In the genomic region with DNA sequence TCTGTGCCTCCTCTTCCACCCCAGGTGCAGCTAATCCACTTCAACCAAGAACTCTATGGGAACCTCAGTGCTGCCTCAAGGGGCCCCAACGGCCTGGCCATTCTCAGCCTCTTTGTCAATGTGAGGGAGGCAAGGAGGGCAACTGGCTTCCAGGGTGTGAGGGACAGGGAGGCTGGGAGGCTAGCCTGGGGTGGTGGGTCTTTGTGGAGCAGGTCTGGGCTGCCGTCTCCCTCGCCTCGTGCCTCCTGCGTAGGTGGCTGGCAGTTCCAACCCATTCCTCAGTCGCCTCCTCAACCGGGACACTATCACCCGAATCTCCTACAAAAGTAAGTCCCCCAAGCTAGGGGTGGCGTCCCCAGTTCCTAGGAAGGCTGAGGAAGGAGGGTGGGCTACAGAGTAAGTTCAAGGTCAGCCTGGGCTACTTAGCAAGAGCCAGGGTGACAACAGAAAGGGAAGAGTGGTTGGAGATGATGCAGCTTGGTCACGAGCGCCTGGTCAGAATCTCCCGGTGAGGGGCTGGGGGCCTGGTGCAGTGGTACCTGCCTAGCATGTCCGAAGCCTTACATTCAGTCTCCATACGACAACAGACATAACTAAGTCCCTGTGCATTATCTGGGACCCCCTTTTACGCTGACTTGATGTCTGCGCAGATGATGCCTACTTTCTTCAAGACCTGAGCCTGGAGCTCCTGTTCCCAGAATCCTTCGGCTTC, we compare ENCODE assay signal across 9 mouse cellular contexts. TPM values are rescaled to one million over a fixed set of nuclear protein-coding genes. Genes with fewer than 3 reads are reported as not detected.
DNase-seq lines count a peak whose midpoint lies in the region; ATAC-seq and TF ChIP-seq lines count a peak whose summit lies in the region.
"Had no signal": no experiment of that assay in that cellular context is flagged by ENCODE, and none has a peak within 500 bp of the region (broad histone marks: within the 10 kb centered on the region; RNA-seq: fewer than 3 reads in every experiment).

No protein-coding gene starts in this region.

- 0 out of 2 replicates have a peak overlapping the region, but pooled peaks have one; percentile 67 for H3K9ac ChIP-seq in heart, embryonic 14.5 days (ENCODE audit: low read length)
- H3K9ac ChIP-seq in heart, adult 2 months (ENCODE audit: low read depth, low read length) = no peak overlapping the region

- H3K9me3 ChIP-seq in heart, embryonic 14.5 days (ENCODE audit: control insufficient read depth, low read length) = no peaks in the 10 kb centered on the region
- no peaks in the 10 kb centered on the region for H3K9me3 ChIP-seq in limb, embryonic 10.5 days (replicated peaks)

- H3K36me3 ChIP-seq in heart, embryonic 14.5 days (ENCODE audit: control insufficient read depth, insufficient read depth, low read length) = no peaks in the 10 kb centered on the region
- peaks cover 1% of the 10 kb centered on the region; the same call in 1 of the 2 replicates for H3K36me3 ChIP-seq in heart, adult 2 months (ENCODE audit: control insufficient read depth, insufficient read depth, low read length)
- no peaks in the 10 kb centered on the region for H3K36me3 ChIP-seq in limb, embryonic 10.5 days

- TF ChIP-seq POLR2A in heart, adult 2 months (IDR thresholded peaks at IDR 0.05; ENCODE audit: insufficient read depth, low read depth, low read length) = no peak
- TF ChIP-seq POLR2A in olfactory bulb, adult 2 months (IDR thresholded peaks at IDR 0.05; ENCODE audit: insufficient read depth, low read depth, low read length) = no peak

- TF ChIP-seq EP300 in heart, adult 2 months (IDR thresholded peaks at IDR 0.05; ENCODE audit: insufficient read depth, low read depth, low read length) = no peak

- intact Hi-C loops in heart, adult 2 months (cut with DNase I) = loop anchor here (5.0 kb wide), 3 partner anchors 176 to 1151 kb away; a partner anchor contains a TSS

- H3K27ac ChIP-seq in heart, embryonic 14.5 days (replicated peaks in 1 of 2; ENCODE audit: control insufficient read depth in 1 of 2, insufficient read depth in 1 of 2, low read depth in 2 of 2, low read length in 2 of 2) = no peak overlapping the region
- no peak overlapping the region for H3K27ac ChIP-seq in heart, adult 2 months
- H3K27ac ChIP-seq in limb, embryonic 10.5 days = peak overlapping the region; percentile 88
- H3K27ac ChIP-seq in olfactory bulb, adult 2 months (ENCODE audit: insufficient read depth, low read depth, low read length) = peak overlapping the region; percentile 4; the same call in 1 of the 2 replicates

- H3K4me2 ChIP-seq in heart, embryonic 14.5 days (ENCODE audit: low read length) = no peak overlapping the region; the same call in 1 of the 2 replicates

- peaks cover 25 to 45% of the 10 kb centered on the region in 2 experiments for H3K4me1 ChIP-seq in heart, embryonic 14.5 days (ENCODE audit: control insufficient read depth in 2 of 2, insufficient read depth in 2 of 2, low read length in 2 of 2)
- H3K4me1 ChIP-seq in heart, adult 2 months (ENCODE audit: control insufficient read depth, insufficient read depth, low read length) = peaks cover 9% of the 10 kb centered on the region
- H3K4me1 ChIP-seq in limb, embryonic 10.5 days = peaks cover 68% of the 10 kb centered on the region
- H3K4me1 ChIP-seq in olfactory bulb, adult 2 months (ENCODE audit: control insufficient read depth, insufficient read depth, low read length) = peaks cover 39% of the 10 kb centered on the region

- no peak for TF ChIP-seq CTCF in heart, adult 2 months (IDR thresholded peaks at IDR 0.05)
- TF ChIP-seq CTCF in olfactory bulb, adult 2 months (IDR thresholded peaks at IDR 0.05; ENCODE audit: insufficient read depth, low read depth, low read length) = no peak

- DNase-seq in heart, adult 2 months = no peak
- peak; percentile 27 for DNase-seq in thymus, postnatal 4 days
- DNase-seq in thymus, postnatal 0 days (ENCODE audit: low spot score) = no peak
- DNase-seq in limb, embryonic 10.5 days (ENCODE audit: low spot score) = no peak
- no peak for DNase-seq in lung, postnatal 25 days (ENCODE audit: low spot score)

- peaks cover 23% of the 10 kb centered on the region for H3K27me3 ChIP-seq in heart, embryonic 14.5 days (ENCODE audit: control insufficient read depth, insufficient read depth, low read length)
- H3K27me3 ChIP-seq in heart, adult 2 months (ENCODE audit: control insufficient read depth, insufficient read depth, low read length) = 0 out of 2 replicates have a peak, but pooled peaks cover 3% of the 10 kb centered on the region
- peaks cover 37% of the 10 kb centered on the region for H3K27me3 ChIP-seq in limb, embryonic 10.5 days (ENCODE audit: low read depth, poor library complexity, severe bottlenecking)

- ATAC-seq in heart, embryonic 14.5 days (ENCODE audit: insufficient number of reproducible peaks, insufficient read depth, low FRiP score, low read depth) = no peak
- no peak for ATAC-seq in monocyte, adult 5-6 weeks (replicated peaks; ENCODE audit: insufficient number of reproducible peaks, low FRiP score, low TSS enrichment, poor library complexity, severe bottlenecking)

- 86% methylated on average over 17 of the region's 17 CpGs for WGBS in heart, embryonic 14.5 days
- WGBS in heart, adult 2 months = 87% methylated on average over 17 of the region's 17 CpGs
- WGBS in limb, embryonic 10.5 days = 89% methylated on average over 17 of the region's 17 CpGs
- WGBS in olfactory bulb, adult 2 months = 86% methylated on average over 17 of the region's 17 CpGs

- no peak overlapping the region for H3K4me3 ChIP-seq in heart, embryonic 14.5 days (ENCODE audit: control insufficient read depth in 1 of 2, insufficient read depth in 1 of 2, low read depth in 1 of 2, low read length in 2 of 2)
- H3K4me3 ChIP-seq in heart, adult 2 months = no peak overlapping the region
- peak overlapping the region; percentile 81 for H3K4me3 ChIP-seq in limb, embryonic 10.5 days
- H3K4me3 ChIP-seq in olfactory bulb, adult 2 months (ENCODE audit: insufficient read depth, low read depth, low read length) = peak overlapping the region; percentile 48; the same call in 1 of the 2 replicates

- H3K79me2 ChIP-seq in heart, adult 2 months (replicated peaks; ENCODE audit: control insufficient read depth, insufficient read depth, low read length) = no peaks in the 10 kb centered on the region

RNA-seq across cellular contexts. Expression of a gene that starts 1.9 kb away (rescaled TPM):
- polyA plus RNA-seq in heart, embryonic 14.5 days (2014; fragmentation: Nextera tagmentation; extraction: Ambion mirVana) = 4.5 and 7.3 TPM in 2 replicates
- total RNA-seq in heart, adult 2 months (2021) = 100 to 1,000 TPM in 1 of 2 experiments, 1 to 10 TPM in 1; 6.4 to 134 TPM
- 49.3 and 93.6 TPM in 2 replicates for polyA plus RNA-seq in heart, adult 2 months (2012; rRNA removed)
- 10.6 and 13.4 TPM in 2 replicates for polyA plus RNA-seq in thymus, postnatal 0 days (2015; fragmentation: Nextera tagmentation; extraction: Ambion mirVana)
- 3.7 and 4.7 TPM in 2 replicates for polyA plus RNA-seq in limb, embryonic 10.5 days (2016; fragmentation: Nextera tagmentation; extraction: Ambion mirVana)
- polyA plus RNA-seq in olfactory bulb, adult 2 months (2012; ENCODE audit: insufficient read depth, insufficient read length, low replicate concordance, missing spikeins) = 386 TPM in 1 of 2 replicates, not detected in the other
- 4.3 to 13.1 TPM (median 4.5 TPM) in 3 replicates for total RNA-seq in monocyte, adult 5-6 weeks (2017)

RNA-seq across cellular contexts. Expression of a gene that starts 3.3 kb away (rescaled TPM):
- polyA plus RNA-seq in heart, embryonic 14.5 days (2014; fragmentation: Nextera tagmentation; extraction: Ambion mirVana) = 6.8 and 8.0 TPM in 2 replicates
- 1 to 10 TPM; 5.2 to 6.8 TPM for total RNA-seq in heart, adult 2 months (2021)
- 10.6 and 14.4 TPM in 2 replicates for polyA plus RNA-seq in heart, adult 2 months (2012; rRNA removed)
- 0.35 and 0.36 TPM in 2 replicates for polyA plus RNA-seq in thymus, postnatal 0 days (2015; fragmentation: Nextera tagmentation; extraction: Ambion mirVana)
- polyA plus RNA-seq in limb, embryonic 10.5 days (2016; fragmentation: Nextera tagmentation; extraction: Ambion mirVana) = 2.2 and 4.9 TPM in 2 replicates
- not detected in 2 replicates for polyA plus RNA-seq in olfactory bulb, adult 2 months (2012; ENCODE audit: insufficient read depth, insufficient read length, low replicate concordance, missing spikeins)
- not detected in 3 replicates for total RNA-seq in monocyte, adult 5-6 weeks (2017)
- total RNA-seq: megakaryocyte progenitor cell, adult 5-6 weeks had no signal

RNA-seq across cellular contexts. Expression of a gene that starts 8.8 kb away (rescaled TPM):
- polyA plus RNA-seq in heart, embryonic 14.5 days (2014; fragmentation: Nextera tagmentation; extraction: Ambion mirVana) = 0.28 and 0.41 TPM in 2 replicates
- under 1 TPM; 0.16 to 0.25 TPM for total RNA-seq in heart, adult 2 months (2021)
- 0.16 and 0.41 TPM in 2 replicates for polyA plus RNA-seq in heart, adult 2 months (2012; rRNA removed)
- polyA plus RNA-seq in thymus, postnatal 0 days (2015; fragmentation: Nextera tagmentation; extraction: Ambion mirVana) = 0.30 and 0.53 TPM in 2 replicates
- 0.54 and 0.83 TPM in 2 replicates for polyA plus RNA-seq in limb, embryonic 10.5 days (2016; fragmentation: Nextera tagmentation; extraction: Ambion mirVana)
- not detected in 2 replicates for polyA plus RNA-seq in olfactory bulb, adult 2 months (2012; ENCODE audit: insufficient read depth, insufficient read length, low replicate concordance, missing spikeins)
- total RNA-seq in monocyte, adult 5-6 weeks (2017) = not detected in 3 replicates
- total RNA-seq: megakaryocyte progenitor cell, adult 5-6 weeks had no signal

RNA-seq across cellular contexts. Expression of a gene that starts 12.3 kb away (rescaled TPM):
- 666 and 743 TPM in 2 replicates for polyA plus RNA-seq in heart, embryonic 14.5 days (2014; fragmentation: Nextera tagmentation; extraction: Ambion mirVana)
- 100 to 1,000 TPM; 496 to 617 TPM for total RNA-seq in heart, adult 2 months (2021)
- polyA plus RNA-seq in heart, adult 2 months (2012; rRNA removed) = 580 and 697 TPM in 2 replicates
- polyA plus RNA-seq in thymus, postnatal 0 days (2015; fragmentation: Nextera tagmentation; extraction: Ambion mirVana) = 1,315 and 1,426 TPM in 2 replicates
- 1,218 and 1,459 TPM in 2 replicates for polyA plus RNA-seq in limb, embryonic 10.5 days (2016; fragmentation: Nextera tagmentation; extraction: Ambion mirVana)
- not detected in 2 replicates for polyA plus RNA-seq in olfactory bulb, adult 2 months (2012; ENCODE audit: insufficient read depth, insufficient read length, low replicate concordance, missing spikeins)
- 966 to 1,078 TPM (median 1,028 TPM) in 3 replicates for total RNA-seq in monocyte, adult 5-6 weeks (2017)

RNA-seq across cellular contexts. Expression of a gene that starts 14.8 kb away (rescaled TPM):
- 11.9 and 12.5 TPM in 2 replicates for polyA plus RNA-seq in heart, embryonic 14.5 days (2014; fragmentation: Nextera tagmentation; extraction: Ambion mirVana)
- 10 to 100 TPM; 15.9 to 18.2 TPM for total RNA-seq in heart, adult 2 months (2021)
- 24.1 and 24.9 TPM in 2 replicates for polyA plus RNA-seq in heart, adult 2 months (2012; rRNA removed)
- 19.8 and 21.8 TPM in 2 replicates for polyA plus RNA-seq in thymus, postnatal 0 days (2015; fragmentation: Nextera tagmentation; extraction: Ambion mirVana)
- polyA plus RNA-seq in limb, embryonic 10.5 days (2016; fragmentation: Nextera tagmentation; extraction: Ambion mirVana) = 45.5 and 49.3 TPM in 2 replicates
- polyA plus RNA-seq in olfactory bulb, adult 2 months (2012; ENCODE audit: insufficient read depth, insufficient read length, low replicate concordance, missing spikeins) = not detected in 2 replicates
- total RNA-seq in monocyte, adult 5-6 weeks (2017) = 11.0 to 15.9 TPM (median 11.5 TPM) in 3 replicates

Comparison
In these comparisons a context has a peak if more than half of its experiments do, and no peak if none do; other contexts are left out.
1. H3K27ac ChIP-seq: peak in limb, embryonic 10.5 days (single experiment) and olfactory bulb, adult 2 months (single experiment); none in heart, embryonic 14.5 days (0 of 2) and heart, adult 2 months (single experiment).
2. H3K4me3 ChIP-seq: peak in limb, embryonic 10.5 days (single experiment) and olfactory bulb, adult 2 months (single experiment); none in heart, embryonic 14.5 days (0 of 2) and heart, adult 2 months (single experiment).